ENCODE assay signal across 28 mouse cellular contexts in the genomic region with DNA sequence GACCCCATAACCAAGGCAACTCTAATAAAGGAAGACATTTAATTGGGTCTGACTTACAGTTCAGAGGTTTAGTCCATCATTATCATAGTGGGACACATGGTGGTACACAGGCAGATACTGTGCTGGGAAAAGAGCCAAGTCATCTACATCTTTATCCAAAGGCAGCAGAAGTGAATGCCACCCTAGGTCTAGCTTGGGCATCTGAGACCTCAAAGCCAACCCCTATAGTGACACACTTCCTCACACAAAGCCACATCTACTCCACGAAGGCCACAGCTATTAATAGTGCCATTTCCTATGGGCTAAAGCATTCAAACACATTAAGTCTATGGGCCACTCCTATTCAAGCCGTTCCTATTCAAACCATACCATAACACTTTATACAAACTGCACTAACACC.
DNase-seq lines count a peak whose midpoint lies in the region; ATAC-seq and TF ChIP-seq lines count a peak whose summit lies in the region.
"Had no signal": no experiment of that assay in that cellular context is flagged by ENCODE, and none has a peak within 500 bp of the region (broad histone marks: within the 10 kb centered on the region; RNA-seq: fewer than 3 reads in every experiment).

No protein-coding gene starts in this region.

- H3K27ac ChIP-seq in liver, embryonic 13.5 days = no peak overlapping the region
- no peak overlapping the region for H3K27ac ChIP-seq in left cerebral cortex, adult 2 months
- H3K27ac ChIP-seq in hindbrain, postnatal 0 days = no peak overlapping the region
- H3K27ac ChIP-seq: embryonic facial prominence, embryonic 12.5 days; embryonic facial prominence, embryonic 15.5 days; heart, embryonic 15.5 days; hindbrain, embryonic 10.5 days; hindbrain, embryonic 13.5 days had no signal

- no peak overlapping the region for H3K9ac ChIP-seq in liver, embryonic 13.5 days
- H3K9ac ChIP-seq in hindbrain, postnatal 0 days (replicated peaks; ENCODE audit: low read length) = no peak overlapping the region
- H3K9ac ChIP-seq: embryonic facial prominence, embryonic 12.5 days; embryonic facial prominence, embryonic 15.5 days; heart, embryonic 12.5 days; heart, embryonic 15.5 days; hindbrain, embryonic 13.5 days had no signal

- H3K4me3 ChIP-seq in liver, embryonic 13.5 days (replicated peaks) = no peak overlapping the region
- no peak overlapping the region for H3K4me3 ChIP-seq in left cerebral cortex, adult 2 months
- H3K4me3 ChIP-seq in hindbrain, postnatal 0 days (ENCODE audit: low read length) = no peak overlapping the region
- H3K4me3 ChIP-seq: embryonic facial prominence, embryonic 12.5 days; embryonic facial prominence, embryonic 15.5 days; heart, embryonic 12.5 days; heart, embryonic 15.5 days; hindbrain, embryonic 10.5 days; hindbrain, embryonic 13.5 days had no signal

- H3K4me1 ChIP-seq in liver, embryonic 13.5 days (replicated peaks) = no peaks in the 10 kb centered on the region
- no peaks in the 10 kb centered on the region for H3K4me1 ChIP-seq in hindbrain, postnatal 0 days (ENCODE audit: insufficient read depth, low read length)
- H3K4me1 ChIP-seq: heart, embryonic 12.5 days; heart, embryonic 15.5 days had no signal

- 0 out of 2 replicates have a peak, but pooled peaks have one; percentile 18 for ATAC-seq in liver, embryonic 13.5 days (ENCODE audit: low read depth)
- peak; percentile 79 for ATAC-seq in common myeloid progenitor, adult 5-6 weeks (replicated peaks; ENCODE audit: low read depth, poor library complexity, severe bottlenecking)
- ATAC-seq in hindbrain, postnatal 0 days = no peak
- ATAC-seq: activated CD4-positive, CD25-positive, alpha-beta regulatory T cell, adult 4 months; forebrain, embryonic 14.5 days; hindbrain, embryonic 16.5 days; inflammation-experienced regulatory T-cells, adult 6 months had no signal

- no peak overlapping the region for H3K4me2 ChIP-seq in liver, embryonic 13.5 days
- H3K4me2 ChIP-seq in hindbrain, postnatal 0 days (ENCODE audit: low read depth, low read length) = no peak overlapping the region
- H3K4me2 ChIP-seq: embryonic facial prominence, embryonic 12.5 days; embryonic facial prominence, embryonic 15.5 days; heart, embryonic 12.5 days; heart, embryonic 15.5 days; hindbrain, embryonic 13.5 days had no signal

- intact Hi-C loops in left cerebral cortex, adult 2 months (cut with DNase I) = no loop called here

- no peaks in the 10 kb centered on the region for H3K36me3 ChIP-seq in liver, embryonic 13.5 days
- H3K36me3 ChIP-seq in hindbrain, postnatal 0 days (ENCODE audit: insufficient read depth, low read length) = no peaks in the 10 kb centered on the region
- H3K36me3 ChIP-seq: embryonic facial prominence, embryonic 12.5 days; embryonic facial prominence, embryonic 15.5 days; G1E; heart, embryonic 12.5 days; heart, embryonic 15.5 days; hindbrain, embryonic 10.5 days; hindbrain, embryonic 13.5 days had no signal

- WGBS in liver, embryonic 13.5 days (ENCODE audit: insufficient replicate concordance) = 29% methylated on average over 2 of the region's 2 CpGs
- WGBS in hindbrain, postnatal 0 days = 76% methylated on average over 2 of the region's 2 CpGs

- no peaks in the 10 kb centered on the region for H3K9me3 ChIP-seq in liver, embryonic 13.5 days (replicated peaks)
- H3K9me3 ChIP-seq in hindbrain, postnatal 0 days (ENCODE audit: low read length) = no peaks in the 10 kb centered on the region
- H3K9me3 ChIP-seq: embryonic facial prominence, embryonic 12.5 days; embryonic facial prominence, embryonic 15.5 days; heart, embryonic 12.5 days; heart, embryonic 15.5 days; hindbrain, embryonic 10.5 days; hindbrain, embryonic 13.5 days had no signal

- no peak for DNase-seq in liver, embryonic 13.5 days
- DNase-seq in liver = no peak
- DNase-seq in 416B (ENCODE audit: low read depth) = peak; percentile 11
- no peak for DNase-seq in left cerebral cortex, adult 2 months (ENCODE audit: extremely low spot score in 1 of 2, low spot score in 2 of 2)
- no peak for DNase-seq in hindbrain, postnatal 0 days (ENCODE audit: low spot score)
- DNase-seq: adrenal gland, adult 8-10 months; adrenal gland, postnatal 25 days; B cell, adult 2 months; cerebellum, adult 18-20 months; cerebellum, adult 9-10 months; cerebellum, postnatal 14 days; gastrocnemius, postnatal 25 days; heart, adult 18-20 months; heart, postnatal 10 days; heart, postnatal 36 days had no signal

- TF ChIP-seq CTCF in left cerebral cortex, adult 2 months (IDR thresholded peaks at IDR 0.05) = no peak
- no peak for TF ChIP-seq CTCF in hindbrain, postnatal 0 days (IDR thresholded peaks at IDR 0.05; ENCODE audit: low read depth)

- no peaks in the 10 kb centered on the region for H3K27me3 ChIP-seq in liver, embryonic 13.5 days
- no peaks in the 10 kb centered on the region for H3K27me3 ChIP-seq in hindbrain, postnatal 0 days (ENCODE audit: insufficient read depth, low read length)
- H3K27me3 ChIP-seq: CH12.LX; embryonic facial prominence, embryonic 12.5 days; embryonic facial prominence, embryonic 15.5 days; heart, embryonic 12.5 days; heart, embryonic 15.5 days; hindbrain, embryonic 13.5 days had no signal
